Mouse (Mus musculus) spleen, postnatal 4 days (tissue): Measurements from ENCODE around the gene Samd1.
"Not testable (repeated sequence)": the region's sequence is repeated elsewhere in the genome, so short reads cannot be mapped to it uniquely, and the experiment has no call there.

Experiments
- DNase-seq, 2 experiments: peaks; one replicate each; pipeline ENCODE4 v3.0.0; 2022; ENCODE audit warnings: low spot score in 2 of 2

The Samd1 gene

GRCm38 (mm10) chr8:83983222-83983621 lies 14.2 kb upstream of the Samd1 start:
- not testable (repeated sequence) for DNase-seq

GRCm38 (mm10) chr8:83989243-83989642 lies 8.2 kb upstream of the Samd1 start:
- DNase-seq = no peak

- no peak for DNase-seq
These were observed 7.3 kb upstream of the Samd1 start for GRCm38 (mm10) chr8:83990170-83990569.

- DNase-seq = no peak
These were observed 5.0 kb upstream of the Samd1 start for GRCm38 (mm10) chr8:83992488-83992887.

- no peak for DNase-seq
These were observed 3.4 kb upstream of the Samd1 start for GRCm38 (mm10) chr8:83994030-83994429.

- peak in 1 of 2 experiments; percentile 67 for DNase-seq
These were observed 1.5 kb upstream of the Samd1 start for GRCm38 (mm10) chr8:83995973-83996372.

GRCm38 (mm10) chr8:83996567-83997505 lies 636 bp upstream of the Samd1 start:
- DNase-seq = peak; percentile 82 to 89

- peak; percentile 66 to 86 for DNase-seq
These were observed 972 bp downstream of the Samd1 start for GRCm38 (mm10) chr8:83998231-83999056.

- no peak for DNase-seq
These were observed 1.7 kb downstream of the Samd1 start for GRCm38 (mm10) chr8:83999057-83999705.

GRCm38 (mm10) chr8:83999825-84000224 lies 2.4 kb downstream of the Samd1 start:
- no peak for DNase-seq

- no peak for DNase-seq
These were observed 4.0 kb downstream of the Samd1 start, which contains the start of gene 1700067K01Rik for GRCm38 (mm10) chr8:84001281-84002000. TSS of gene 1700067K01Rik (plus strand) at chr8:84001502.

- DNase-seq = no peak
These were observed 5.6 kb downstream of the Samd1 start for GRCm38 (mm10) chr8:84002957-84003611.

- no peak for DNase-seq
These were observed 6.3 kb downstream of the Samd1 start for GRCm38 (mm10) chr8:84003612-84004246.

GRCm38 (mm10) chr8:84004533-84005201 lies 7.2 kb downstream of the Samd1 start:
- DNase-seq = peak; percentile 93 to 96

- not testable (repeated sequence) for DNase-seq
These were observed 8.0 kb downstream of the Samd1 start for GRCm38 (mm10) chr8:84005502-84005901.

- DNase-seq = no peak
These were observed 10.9 kb downstream of the Samd1 start for GRCm38 (mm10) chr8:84008362-84008761.

GRCm38 (mm10) chr8:84009876-84010275 lies 12.4 kb downstream of the Samd1 start:
- peak; percentile 81 to 93 for DNase-seq

- peak; percentile 67 to 89 for DNase-seq
These were observed 13.4 kb downstream of the Samd1 start for GRCm38 (mm10) chr8:84010625-84011611.
